In genomic region chr7:24949958-24950623, GRCm38 (mm10) we compare ENCODE assay signal across 8 mouse cellular contexts. TPM values are rescaled to one million over a fixed set of nuclear protein-coding genes. Genes with fewer than 3 reads are reported as not detected.
DNase-seq lines count a peak whose midpoint lies in the region; ATAC-seq and TF ChIP-seq lines count a peak whose summit lies in the region.

No protein-coding gene starts in this region.

- WGBS in forebrain, postnatal 0 days: 3% methylated on average over 8 of the region's 8 CpGs
- WGBS in hindbrain, embryonic 14.5 days: 1% methylated on average over 8 of the region's 8 CpGs
- WGBS in limb, embryonic 10.5 days: under 1% methylated on average over 8 of the region's 8 CpGs
- 1% methylated on average over 8 of the region's 8 CpGs for WGBS in midbrain, embryonic 14.5 days

- no peaks in the 10 kb centered on the region for H3K4me1 ChIP-seq in forebrain, postnatal 0 days (ENCODE audit: insufficient read depth)
- peaks cover 22% of the 10 kb centered on the region; the same call in 1 of the 2 replicates for H3K4me1 ChIP-seq in hindbrain, embryonic 14.5 days (replicated peaks; ENCODE audit: control insufficient read depth, insufficient read depth, low read length)
- peaks cover 21% of the 10 kb centered on the region for H3K4me1 ChIP-seq in limb, embryonic 10.5 days
- peaks cover 36% of the 10 kb centered on the region for H3K4me1 ChIP-seq in midbrain, embryonic 14.5 days (ENCODE audit: control insufficient read depth, insufficient read depth, low read length)

- peaks cover 77% of the 10 kb centered on the region for H3K27me3 ChIP-seq in forebrain, postnatal 0 days (ENCODE audit: insufficient read depth, low read length)
- H3K27me3 ChIP-seq in hindbrain, embryonic 14.5 days (ENCODE audit: control insufficient read depth, insufficient read depth, low read length): peaks cover 89% of the 10 kb centered on the region
- H3K27me3 ChIP-seq in limb, embryonic 10.5 days (ENCODE audit: low read depth, poor library complexity, severe bottlenecking): peaks cover 100% of the 10 kb centered on the region
- peaks cover 60% of the 10 kb centered on the region for H3K27me3 ChIP-seq in midbrain, embryonic 14.5 days (ENCODE audit: control insufficient read depth, insufficient read depth, low read length)
- H3K27me3 ChIP-seq in splenic B cell, adult 2 months (ENCODE audit: control insufficient read depth, insufficient read depth, low read length, poor library complexity, severe bottlenecking): no peaks in the 10 kb centered on the region

- no peaks in the 10 kb centered on the region for H3K36me3 ChIP-seq in forebrain, postnatal 0 days (ENCODE audit: insufficient read depth)
- no peaks in the 10 kb centered on the region for H3K36me3 ChIP-seq in hindbrain, embryonic 14.5 days (replicated peaks; ENCODE audit: control insufficient read depth, insufficient read depth)
- no peaks in the 10 kb centered on the region for H3K36me3 ChIP-seq in limb, embryonic 10.5 days
- H3K36me3 ChIP-seq in midbrain, embryonic 14.5 days (ENCODE audit: control insufficient read depth, insufficient read depth, low read length): no peaks in the 10 kb centered on the region
- no peaks in the 10 kb centered on the region for H3K36me3 ChIP-seq in splenic B cell, adult 2 months (ENCODE audit: control insufficient read depth, insufficient read depth, low read length, poor library complexity, severe bottlenecking)

- peak in 1 of 2 experiments; percentile 64 for DNase-seq in layer of hippocampus, adult 2 months (ENCODE audit: low spot score in 2 of 2)
- no peak for DNase-seq in layer of hippocampus, adult 9-10 months (ENCODE audit: low spot score)
- peak; percentile 44 for DNase-seq in cerebellum, adult 11-12 months
- DNase-seq in forebrain, postnatal 0 days: peak; percentile 62
- DNase-seq in hindbrain, embryonic 14.5 days (ENCODE audit: low spot score): peak; percentile 76
- peak; percentile 88 for DNase-seq in limb, embryonic 10.5 days (ENCODE audit: low spot score)
- peak; percentile 85 for DNase-seq in midbrain, embryonic 14.5 days
- DNase-seq in splenic B cell, adult 2 months (ENCODE audit: low read depth, low spot score): peak; percentile 87

- H3K4me3 ChIP-seq in layer of hippocampus, adult 2 months: no peak overlapping the region
- H3K4me3 ChIP-seq in forebrain, postnatal 0 days (ENCODE audit: low read depth, low read length): no peak overlapping the region
- H3K4me3 ChIP-seq in hindbrain, embryonic 14.5 days (replicated peaks; ENCODE audit: low read length): no peak overlapping the region
- no peak overlapping the region for H3K4me3 ChIP-seq in limb, embryonic 10.5 days
- H3K4me3 ChIP-seq in midbrain, embryonic 14.5 days (replicated peaks; ENCODE audit: low read depth, low read length): no peak overlapping the region

- TF ChIP-seq CTCF in layer of hippocampus, adult 2 months (conservative IDR thresholded peaks at IDR 0.05): peak; percentile 86
- TF ChIP-seq CTCF in forebrain, postnatal 0 days (IDR thresholded peaks at IDR 0.05; ENCODE audit: low read depth): peak; percentile 80

- no peaks in the 10 kb centered on the region for H3K9me3 ChIP-seq in forebrain, postnatal 0 days (ENCODE audit: low read length)
- no peaks in the 10 kb centered on the region for H3K9me3 ChIP-seq in hindbrain, embryonic 14.5 days (ENCODE audit: control insufficient read depth, low read length)
- no peaks in the 10 kb centered on the region for H3K9me3 ChIP-seq in limb, embryonic 10.5 days (replicated peaks)
- H3K9me3 ChIP-seq in midbrain, embryonic 14.5 days (ENCODE audit: control insufficient read depth, low read length): no peaks in the 10 kb centered on the region

- ATAC-seq in forebrain, postnatal 0 days: peak; percentile 61
- ATAC-seq in hindbrain, embryonic 14.5 days (ENCODE audit: low FRiP score): no peak
- peak; percentile 15; the same call in 1 of the 2 replicates for ATAC-seq in midbrain, embryonic 14.5 days (ENCODE audit: low FRiP score, low TSS enrichment)

- H3K4me2 ChIP-seq in forebrain, postnatal 0 days (ENCODE audit: low read depth): no peak overlapping the region
- H3K4me2 ChIP-seq in hindbrain, embryonic 14.5 days (replicated peaks): no peak overlapping the region
- H3K4me2 ChIP-seq in midbrain, embryonic 14.5 days (ENCODE audit: low read length): no peak overlapping the region

- H3K27ac ChIP-seq in layer of hippocampus, adult 2 months: no peak overlapping the region
- H3K27ac ChIP-seq in forebrain, postnatal 0 days (ENCODE audit: low read depth, low read length): no peak overlapping the region
- H3K27ac ChIP-seq in hindbrain, embryonic 14.5 days: no peak overlapping the region
- H3K27ac ChIP-seq in limb, embryonic 10.5 days: no peak overlapping the region
- H3K27ac ChIP-seq in midbrain, embryonic 14.5 days (replicated peaks; ENCODE audit: low read depth, low read length): no peak overlapping the region

- H3K9ac ChIP-seq in forebrain, postnatal 0 days: no peak overlapping the region
- H3K9ac ChIP-seq in hindbrain, embryonic 14.5 days: no peak overlapping the region; the same call in 1 of the 2 replicates
- no peak overlapping the region for H3K9ac ChIP-seq in midbrain, embryonic 14.5 days (replicated peaks; ENCODE audit: low read length)

RNA-seq across cellular contexts. Expression of gene Gm4881, which starts 5.8 kb away (rescaled TPM):
- not detected for total RNA-seq in layer of hippocampus, adult 2 months (2021)
- total RNA-seq in forebrain, postnatal 0 days (2014; rRNA removed): 0.54 and 2.1 TPM in 2 replicates
- polyA plus RNA-seq in forebrain, postnatal 0 days (2015; fragmentation: Nextera tagmentation; extraction: Ambion mirVana): 0.33 and 0.97 TPM in 2 replicates
- 5.9 and 6.6 TPM in 2 replicates for polyA plus RNA-seq in hindbrain, embryonic 14.5 days (2014; fragmentation: Nextera tagmentation; extraction: Ambion mirVana)
- not detected in 2 replicates for polyA plus RNA-seq in limb, embryonic 10.5 days (2016; fragmentation: Nextera tagmentation; extraction: Ambion mirVana)
- 5.0 and 6.1 TPM in 2 replicates for polyA plus RNA-seq in midbrain, embryonic 14.5 days (2014; fragmentation: Nextera tagmentation; extraction: Ambion mirVana)

RNA-seq across cellular contexts. Expression of gene Rabac1, which starts 22.5 kb away (rescaled TPM):
- 100 to 1,000 TPM; 275 to 315 TPM for total RNA-seq in layer of hippocampus, adult 2 months (2021)
- total RNA-seq in forebrain, postnatal 0 days (2014; rRNA removed): 359 and 362 TPM in 2 replicates
- polyA plus RNA-seq in forebrain, postnatal 0 days (2015; fragmentation: Nextera tagmentation; extraction: Ambion mirVana): 393 and 448 TPM in 2 replicates
- polyA plus RNA-seq in hindbrain, embryonic 14.5 days (2014; fragmentation: Nextera tagmentation; extraction: Ambion mirVana): 331 and 332 TPM in 2 replicates
- 57.5 and 57.8 TPM in 2 replicates for polyA plus RNA-seq in limb, embryonic 10.5 days (2016; fragmentation: Nextera tagmentation; extraction: Ambion mirVana)
- polyA plus RNA-seq in midbrain, embryonic 14.5 days (2014; fragmentation: Nextera tagmentation; extraction: Ambion mirVana): 234 and 311 TPM in 2 replicates

RNA-seq across cellular contexts. Expression of gene Arhgef1, which starts 47.4 kb away (rescaled TPM):
- total RNA-seq in layer of hippocampus, adult 2 months (2021): 10 to 100 TPM; 88.3 to 100.0 TPM
- total RNA-seq in forebrain, postnatal 0 days (2014; rRNA removed): 24.5 and 30.3 TPM in 2 replicates
- polyA plus RNA-seq in forebrain, postnatal 0 days (2015; fragmentation: Nextera tagmentation; extraction: Ambion mirVana): 16.7 and 26.8 TPM in 2 replicates
- polyA plus RNA-seq in hindbrain, embryonic 14.5 days (2014; fragmentation: Nextera tagmentation; extraction: Ambion mirVana): 58.4 and 58.6 TPM in 2 replicates
- polyA plus RNA-seq in limb, embryonic 10.5 days (2016; fragmentation: Nextera tagmentation; extraction: Ambion mirVana): 77.1 and 100 TPM in 2 replicates
- 44.7 and 51.0 TPM in 2 replicates for polyA plus RNA-seq in midbrain, embryonic 14.5 days (2014; fragmentation: Nextera tagmentation; extraction: Ambion mirVana)

RNA-seq across cellular contexts. Expression of gene Cd79a, which starts 52.9 kb away (rescaled TPM):
- total RNA-seq in layer of hippocampus, adult 2 months (2021): not detected
- total RNA-seq in forebrain, postnatal 0 days (2014; rRNA removed): 0.15 and 0.33 TPM in 2 replicates
- polyA plus RNA-seq in forebrain, postnatal 0 days (2015; fragmentation: Nextera tagmentation; extraction: Ambion mirVana): 0.47 and 0.54 TPM in 2 replicates
- 0.13 and 0.33 TPM in 2 replicates for polyA plus RNA-seq in hindbrain, embryonic 14.5 days (2014; fragmentation: Nextera tagmentation; extraction: Ambion mirVana)
- polyA plus RNA-seq in limb, embryonic 10.5 days (2016; fragmentation: Nextera tagmentation; extraction: Ambion mirVana): 0.31 and 0.36 TPM in 2 replicates
- 0.28 TPM in 1 of 2 replicates, not detected in the other for polyA plus RNA-seq in midbrain, embryonic 14.5 days (2014; fragmentation: Nextera tagmentation; extraction: Ambion mirVana)

RNA-seq across cellular contexts. Expression of gene Atp1a3, which starts 55.7 kb away (rescaled TPM):
- 1,000 to 10,000 TPM; 2,443 to 2,563 TPM for total RNA-seq in layer of hippocampus, adult 2 months (2021)
- total RNA-seq in forebrain, postnatal 0 days (2014; rRNA removed): 204 and 256 TPM in 2 replicates
- 432 and 535 TPM in 2 replicates for polyA plus RNA-seq in forebrain, postnatal 0 days (2015; fragmentation: Nextera tagmentation; extraction: Ambion mirVana)
- 404 and 524 TPM in 2 replicates for polyA plus RNA-seq in hindbrain, embryonic 14.5 days (2014; fragmentation: Nextera tagmentation; extraction: Ambion mirVana)
- polyA plus RNA-seq in limb, embryonic 10.5 days (2016; fragmentation: Nextera tagmentation; extraction: Ambion mirVana): 0.05 and 0.15 TPM in 2 replicates
- 284 and 337 TPM in 2 replicates for polyA plus RNA-seq in midbrain, embryonic 14.5 days (2014; fragmentation: Nextera tagmentation; extraction: Ambion mirVana)
